Mouse (Mus musculus) intestine, postnatal 0 days (tissue): ENCODE measurements around the gene Usp7. TPM values are rescaled to one million over a fixed set of nuclear protein-coding genes. Genes with fewer than 3 reads are reported as not detected.
"Not testable (repeated sequence)": the region's sequence is repeated elsewhere in the genome, so short reads cannot be mapped to it uniquely, and the experiment has no call there.

Experiments
- ATAC-seq: fragments of 200-750 bp; cut with Nextera tagmentation; 2 replicates; pipeline ENCODE4 v1.8.0; 2017; ENCODE audit warnings: mild to moderate bottlenecking, moderate TSS enrichment, moderate library complexity
- H3K27ac ChIP-seq: fragments of 300-500 bp; sonication (generic); 2 replicates; pipeline ENCODE4 v1.5.1; 2014; ENCODE audit warnings: mild to moderate bottlenecking, low read depth, low read length, moderate library complexity
- H3K27me3 ChIP-seq: fragments of 300-500 bp; sonication (generic); replicated peaks from 2 replicates; pipeline ENCODE4 v1.6.1; 2014; ENCODE audit warnings: low read length, mixed read lengths; ENCODE audit not compliant: control insufficient read depth, insufficient read depth
- H3K36me3 ChIP-seq: fragments of 300-500 bp; sonication (generic); 2 replicates; pipeline ENCODE4 v1.6.1; 2014; ENCODE audit warnings: mild to moderate bottlenecking, moderate library complexity; ENCODE audit not compliant: control insufficient read depth, insufficient read depth
- H3K4me1 ChIP-seq: fragments of 300-500 bp; sonication (generic); replicated peaks from 2 replicates; pipeline ENCODE4 v1.6.1; 2014; ENCODE audit warnings: antibody characterized with exemption, low read length, mixed read lengths; ENCODE audit not compliant: control insufficient read depth, insufficient read depth
- H3K4me2 ChIP-seq: fragments of 300-500 bp; sonication (generic); replicated peaks from 2 replicates; pipeline ENCODE4 v1.6.1; 2014; ENCODE audit warnings: low read depth, mild to moderate bottlenecking, moderate library complexity
- H3K4me3 ChIP-seq: fragments of 300-500 bp; sonication (generic); 2 replicates; pipeline ENCODE4 v1.5.1; 2014; ENCODE audit warnings: low read depth, low read length
- H3K9ac ChIP-seq: fragments of 300-500 bp; sonication (generic); 2 replicates; pipeline ENCODE4 v1.6.1; 2014; ENCODE audit warnings: mild to moderate bottlenecking, low read depth, low read length
- H3K9me3 ChIP-seq: fragments of 300-500 bp; sonication (generic); 2 replicates; pipeline ENCODE4 v1.6.1; 2016; ENCODE audit warnings: mixed run types; ENCODE audit not compliant: control insufficient read depth
- CTCF ChIP-seq: sonication (generic); IDR thresholded peaks from 2 replicates; pipeline ENCODE4 v1.5.1; 2016; ENCODE audit warnings: low read depth, mild to moderate bottlenecking, control low read depth, antibody characterized with exemption, moderate library complexity
- WGBS: fragments of 180-500 bp; shearing (Covaris S2); extraction: QIAGEN DNeasy Blood & Tissue Kit; methylation state at CpG from one replicate; pipeline ENCODE4 v1.1.7; 2014; 5-methylcytosine and 5-hydroxymethylcytosine counted together
- polyA plus RNA-seq: library from polyadenylated mRNA; unstranded; fragments of >200 nt; fragmentation: Nextera tagmentation; extraction: Ambion mirVana; gene quantifications from 2 replicates; pipeline ENCODE4 v1.2.1, GENCODE M21; 2015

Usp7 gene
- polyA plus RNA-seq, 1 experiment from 2014 or later, result 16.3 TPM

GRCm38 (mm10) chr16:8736032-8736431 lies 56.1 kb downstream of the Usp7 start:
- H3K9me3 ChIP-seq, result no peaks in the 10 kb centered on the region
- H3K4me3 ChIP-seq, result peak overlapping the region; percentile 97
- WGBS, result 9% methylated on average over 8 of the region's 8 CpGs
- H3K4me2 ChIP-seq, result peak overlapping the region; percentile 93
- no peak overlapping the region; the same call in 1 of the 2 replicates for H3K9ac ChIP-seq
- H3K27ac ChIP-seq, result no peak overlapping the region
- peaks cover 13% of the 10 kb centered on the region; the same call in 1 of the 2 replicates for H3K4me1 ChIP-seq
- TF ChIP-seq CTCF, result peak; percentile 38; the same call in 1 of the 2 replicates
- no peaks in the 10 kb centered on the region; the same call in 1 of the 2 replicates for H3K36me3 ChIP-seq
- ATAC-seq, result no peak
- no peaks in the 10 kb centered on the region for H3K27me3 ChIP-seq

DNA sequence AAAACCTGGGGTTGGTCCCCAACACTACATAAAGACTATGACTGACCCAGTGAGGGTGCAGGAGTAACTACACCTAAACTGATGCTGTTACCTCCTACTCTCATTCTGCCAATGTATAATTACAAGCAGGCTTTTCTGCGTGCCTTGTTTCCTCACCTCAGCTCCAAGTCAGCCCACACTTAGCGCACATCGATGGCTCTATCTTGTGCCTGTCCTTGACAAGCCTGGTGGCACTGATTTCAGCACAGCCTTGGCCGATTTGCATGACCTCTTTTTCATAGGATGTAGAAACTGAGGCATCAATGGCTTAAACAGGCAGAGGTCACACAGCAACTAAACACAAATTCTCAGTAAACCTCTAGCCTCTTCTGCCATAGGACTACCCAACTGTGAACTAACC lies 57.4 kb downstream of the Usp7 start:
- 66% methylated on average over 4 of the region's 4 CpGs for WGBS
- no peak for ATAC-seq
- Histone ChIP-seq H3K27ac (no peak overlapping the region), H3K27me3 (no peaks in the 10 kb centered on the region), H3K9me3 (no peaks in the 10 kb centered on the region), H3K9ac (no peak overlapping the region), H3K4me2 (no peak overlapping the region), H3K4me1 (peaks cover 13% of the 10 kb centered on the region; the same call in 1 of the 2 replicates), H3K4me3 (no peak overlapping the region), H3K36me3 (no peaks in the 10 kb centered on the region; the same call in 1 of the 2 replicates)
- TF ChIP-seq CTCF, result no peak

GRCm38 (mm10) chr16:8733624-8734023 lies 58.5 kb downstream of the Usp7 start:
- H3K9me3 ChIP-seq, result no peaks in the 10 kb centered on the region
- WGBS, result 79% methylated on average over 4 of the region's 4 CpGs
- H3K36me3 ChIP-seq, result no peaks in the 10 kb centered on the region; the same call in 1 of the 2 replicates
- H3K9ac ChIP-seq, result no peak overlapping the region
- no peak overlapping the region for H3K4me3 ChIP-seq
- no peaks in the 10 kb centered on the region for H3K27me3 ChIP-seq
- H3K4me2 ChIP-seq, result no peak overlapping the region
- TF ChIP-seq CTCF, result no peak
- peaks cover 13% of the 10 kb centered on the region; the same call in 1 of the 2 replicates for H3K4me1 ChIP-seq
- no peak overlapping the region for H3K27ac ChIP-seq
- ATAC-seq, result no peak

DNA sequence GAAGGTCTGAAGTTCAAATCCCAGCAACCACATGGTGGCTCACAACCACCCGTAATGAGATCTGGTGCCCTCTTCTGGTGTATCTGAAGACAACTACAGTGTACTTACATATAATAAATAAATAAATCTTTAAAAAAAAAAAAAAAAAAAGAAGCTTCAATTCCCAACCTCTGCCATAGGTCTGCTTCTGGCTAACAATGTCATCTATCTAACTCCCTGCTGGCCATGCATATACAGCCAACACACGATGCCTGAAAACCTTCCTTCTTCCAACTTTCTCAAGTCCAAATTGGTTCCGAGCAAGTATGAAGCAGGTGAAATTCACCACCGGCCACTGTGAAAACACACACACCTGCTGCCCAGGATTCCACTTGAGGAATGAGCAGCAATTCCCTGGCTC lies 59.7 kb downstream of the Usp7 start:
- not testable (repeated sequence) for ATAC-seq, H3K4me3 ChIP-seq, H3K27ac ChIP-seq, H3K9ac ChIP-seq, H3K27me3 ChIP-seq, H3K4me2 ChIP-seq, H3K36me3 ChIP-seq, H3K9me3 ChIP-seq
- 86% methylated on average over 3 of the region's 4 CpGs for WGBS
- peaks cover 13% of the 10 kb centered on the region; the same call in 1 of the 2 replicates for H3K4me1 ChIP-seq

DNA sequence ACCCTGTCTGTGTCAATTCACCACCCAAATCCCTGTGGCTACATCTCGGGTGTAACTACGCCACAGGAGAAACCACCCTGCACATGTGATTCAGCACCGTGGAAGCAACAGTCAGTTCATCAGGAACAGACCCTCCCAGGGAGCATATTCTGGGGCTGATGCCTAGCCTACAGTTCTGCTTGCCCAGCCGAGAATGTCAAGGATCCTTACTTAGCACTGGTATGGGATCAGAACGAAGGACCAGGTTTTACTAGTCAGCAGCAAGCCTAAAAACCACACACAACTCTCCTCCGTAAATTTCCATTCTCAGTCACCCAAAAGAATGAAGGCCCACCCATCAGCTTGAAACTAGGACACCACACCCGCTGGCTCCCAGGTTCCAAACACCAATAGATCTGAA lies 60.5 kb downstream of the Usp7 start:
- H3K36me3 ChIP-seq, result no peaks in the 10 kb centered on the region; the same call in 1 of the 2 replicates

DNA sequence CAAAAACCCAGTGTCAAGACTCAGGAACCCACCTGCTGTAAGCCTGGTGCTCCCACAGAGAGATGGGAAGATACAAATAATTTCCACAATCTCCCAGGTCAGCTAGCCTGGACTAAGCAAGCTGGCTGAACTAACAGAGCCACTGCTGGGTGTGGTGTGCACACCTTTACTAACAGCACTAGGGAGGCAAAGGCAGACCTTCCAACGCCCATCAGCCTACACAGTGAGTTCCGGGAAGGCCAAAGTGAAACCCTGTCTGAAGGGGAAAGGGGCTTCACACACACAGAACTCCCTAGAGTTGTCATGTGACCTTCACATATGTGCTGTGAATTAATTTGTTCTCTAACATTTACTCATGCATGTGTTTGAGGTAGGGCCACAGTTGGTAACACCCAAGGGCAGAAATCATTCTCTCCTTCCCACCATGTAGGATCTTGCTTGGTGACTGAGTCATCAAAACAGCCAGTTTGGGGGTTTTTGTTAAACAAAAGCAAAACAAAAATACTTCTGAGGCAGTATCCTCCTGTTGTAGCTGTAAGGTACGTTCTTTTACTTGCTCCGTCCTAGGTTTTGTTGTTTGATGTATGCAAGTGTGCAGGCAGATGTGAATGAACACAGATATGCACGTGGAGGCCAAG lies 63.9 kb downstream of the Usp7 start:
- Histone ChIP-seq H3K4me2 (no peak overlapping the region), H3K27ac (no peak overlapping the region), H3K4me1 (no peaks in the 10 kb centered on the region), H3K4me3 (no peak overlapping the region), H3K36me3 (no peaks in the 10 kb centered on the region; the same call in 1 of the 2 replicates), H3K27me3 (no peaks in the 10 kb centered on the region), H3K9ac (no peak overlapping the region), H3K9me3 (no peaks in the 10 kb centered on the region)
- 81% methylated on average over 5 of the region's 5 CpGs for WGBS
- ATAC-seq, result no peak
- TF ChIP-seq CTCF, result no peak

More for the DNA sequence above, 60.5 kb downstream of the Usp7 start:
- H3K27me3 ChIP-seq, result no peaks in the 10 kb centered on the region
- ATAC-seq, result no peak
- H3K4me2 ChIP-seq, result no peak overlapping the region
- no peak for TF ChIP-seq CTCF
- peaks cover 8% of the 10 kb centered on the region; the same call in 1 of the 2 replicates for H3K4me1 ChIP-seq
- no peak overlapping the region for H3K9ac ChIP-seq
- no peak overlapping the region for H3K4me3 ChIP-seq
- H3K9me3 ChIP-seq, result no peaks in the 10 kb centered on the region
- whole genome bisulfite sequencing, result 73% methylated on average over 7 of the region's 7 CpGs
- no peak overlapping the region for H3K27ac ChIP-seq
